Mouse (Mus musculus): Measurements from ENCODE around the gene Tmem159.

The Tmem159 gene

DNA sequence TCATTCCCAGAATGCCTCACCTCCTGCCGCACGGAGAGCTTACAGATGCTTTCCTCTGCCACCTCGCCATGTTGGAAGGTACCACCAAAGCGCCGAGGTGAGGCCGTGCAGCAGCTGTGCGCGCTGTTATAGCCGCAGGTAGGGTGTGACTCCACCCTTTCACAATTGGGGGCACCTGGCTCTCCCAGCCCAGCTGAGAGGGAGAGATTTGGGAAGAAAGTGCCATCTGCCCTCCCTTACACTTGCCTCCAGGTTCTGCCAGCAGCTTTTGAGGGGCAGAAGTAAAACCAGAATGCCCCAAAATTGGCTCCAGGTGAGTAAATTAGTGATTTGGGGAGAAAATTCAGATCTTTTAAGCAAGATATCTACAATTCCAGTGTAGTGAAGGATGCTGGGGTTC is 43.0 kb downstream of the Tmem159 start, which contains the start of gene Zp2:
Zp2 (minus strand) TSS at position 101 of the 400 bp plus-strand sequence.
- DNase-seq = no peak

DNA sequence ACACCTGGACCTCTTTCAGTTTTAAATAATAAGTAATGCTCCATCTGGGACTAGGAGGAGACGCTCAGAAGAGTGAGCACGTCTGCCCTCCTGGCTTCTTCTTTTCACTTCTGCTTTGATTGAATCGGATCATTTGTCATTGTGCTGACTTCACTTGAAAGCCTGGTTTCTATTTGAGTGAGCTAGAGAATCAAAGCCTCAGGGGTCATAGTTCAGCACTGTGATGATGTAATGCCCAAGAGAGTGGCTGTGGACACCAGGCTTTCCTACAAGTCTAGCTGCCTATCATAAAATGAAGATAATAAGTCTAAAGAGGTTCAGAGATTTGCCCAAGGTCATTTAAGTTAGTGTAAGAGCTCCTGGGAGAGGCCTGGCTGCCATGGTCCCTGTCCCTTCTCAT is 48.1 kb downstream of the Tmem159 start:
- DNase-seq = no peak

DNA sequence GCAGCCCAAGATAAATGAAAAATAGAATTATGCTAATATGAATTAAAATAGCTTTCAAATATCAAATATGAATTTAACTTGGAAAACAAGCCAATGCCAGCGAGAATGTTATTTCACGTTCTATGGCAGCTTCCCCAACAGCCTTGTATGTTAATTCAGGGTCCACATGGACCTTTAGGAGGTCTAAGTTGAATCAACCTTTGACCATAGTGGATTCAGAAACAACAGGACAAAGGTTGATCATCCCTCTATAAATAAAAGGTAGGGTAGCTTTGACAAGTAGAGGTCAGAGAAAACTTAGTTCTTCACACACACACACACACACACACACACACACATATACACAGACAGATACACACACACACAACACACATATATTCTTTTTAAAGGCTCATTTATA is 48.7 kb downstream of the Tmem159 start:
- no peak for DNase-seq

DNA sequence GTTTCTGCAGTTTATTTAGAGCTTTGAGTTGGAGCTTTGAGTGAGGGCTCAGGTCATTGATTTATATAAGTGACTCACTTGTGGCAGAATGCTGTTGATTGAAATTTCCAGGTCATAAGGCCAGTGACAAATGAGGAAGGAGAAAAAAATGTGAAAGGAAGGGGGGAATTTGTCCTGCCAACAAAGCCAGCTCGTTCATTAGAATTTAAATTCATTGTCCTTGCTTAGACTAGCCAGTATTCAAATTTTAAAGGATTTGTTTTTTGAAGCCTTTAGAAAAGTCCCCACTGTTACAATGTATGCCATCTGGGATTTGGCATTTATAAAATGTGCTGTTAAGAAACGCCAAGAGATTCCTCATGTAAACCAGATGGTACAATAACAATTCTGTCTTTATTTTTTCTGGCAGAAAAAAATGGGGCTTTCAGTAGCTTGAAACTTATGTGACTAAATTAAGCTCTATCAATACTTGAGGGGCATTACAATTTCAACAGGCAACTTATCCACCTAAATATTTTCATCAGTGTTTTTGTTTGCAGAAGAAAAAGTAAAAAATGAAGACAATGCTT is 54.8 kb downstream of the Tmem159 start:
- no peak for DNase-seq

DNA sequence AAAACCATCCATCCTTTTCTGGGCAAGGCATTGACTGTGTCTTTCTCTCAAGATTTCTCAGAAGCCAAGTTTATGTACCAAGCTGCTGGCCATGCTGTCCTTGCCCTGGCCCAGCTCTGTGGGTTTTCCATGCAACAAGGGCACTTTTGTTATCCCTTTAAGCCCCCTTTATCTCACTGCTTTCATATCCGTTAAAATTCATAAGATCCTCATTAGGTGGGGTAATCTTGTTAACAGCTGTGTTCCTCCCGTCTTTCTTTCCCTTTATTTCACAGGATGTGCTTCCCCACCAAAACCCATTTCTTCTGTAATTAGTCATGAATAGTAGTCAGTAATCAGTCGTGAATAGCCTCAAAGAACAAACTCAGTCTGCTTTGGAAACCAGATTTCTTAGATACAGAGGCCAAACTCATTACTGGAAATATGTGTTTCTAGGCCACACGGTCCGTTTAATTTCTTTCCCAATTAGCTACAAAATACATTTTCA is 55.5 kb downstream of the Tmem159 start:
- DNase-seq = peak in 1 of 2 experiments; percentile 11

DNA sequence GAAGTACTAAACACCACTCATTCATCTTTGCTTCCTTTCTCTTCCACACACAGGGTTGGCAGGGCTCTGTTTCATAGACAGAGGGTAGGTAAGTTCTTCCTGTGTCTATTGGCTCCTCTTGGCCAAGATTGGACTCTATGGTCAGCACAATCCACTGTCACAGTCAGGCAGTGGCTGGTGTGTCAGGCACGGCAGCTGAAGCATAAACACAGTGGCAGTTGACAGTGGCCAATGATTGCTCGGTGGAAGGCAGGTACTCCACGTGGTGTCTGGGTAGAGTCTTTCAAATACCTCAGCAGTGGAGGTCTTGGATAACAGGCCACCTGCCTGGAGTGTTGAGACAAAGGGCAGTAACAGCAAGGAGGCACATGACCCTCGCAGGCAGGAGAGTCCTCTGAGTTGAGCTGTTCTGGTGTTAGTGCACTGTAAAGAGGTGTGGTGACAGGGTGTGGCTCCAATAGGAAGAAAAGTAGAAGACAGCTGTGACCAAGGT is 56.0 kb downstream of the Tmem159 start:
- DNase-seq = no peak

DNA sequence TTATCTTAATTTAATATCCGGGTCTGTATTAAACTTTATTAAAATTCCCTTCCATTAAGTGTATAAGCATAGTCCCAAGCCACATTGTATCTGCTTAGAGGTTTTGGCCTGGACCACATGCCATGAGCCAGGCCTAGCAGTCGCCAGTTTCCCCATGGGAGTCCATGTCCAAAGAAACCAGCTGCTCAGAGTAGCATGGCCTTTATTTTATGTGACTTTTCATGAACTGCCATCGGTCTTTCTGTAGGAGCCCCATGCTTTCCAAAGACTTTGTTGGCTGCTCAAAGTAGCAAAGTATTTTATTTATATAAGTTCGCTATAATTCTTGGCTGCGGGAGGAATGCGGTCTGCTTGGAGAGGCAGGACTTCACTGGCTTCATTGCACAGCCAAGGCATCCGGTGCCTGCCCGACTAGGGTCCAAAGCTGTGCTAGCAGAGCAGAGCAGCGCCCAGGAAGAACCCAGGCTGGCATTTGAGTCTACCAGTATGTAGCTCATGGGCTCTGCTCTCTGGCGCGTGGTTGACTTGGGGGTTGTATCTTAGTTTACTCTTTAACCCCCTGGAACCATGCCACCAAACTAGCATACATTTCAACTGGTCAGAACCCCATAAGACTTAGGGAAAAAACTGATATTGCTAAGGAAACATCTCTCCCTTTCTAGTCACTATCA is 61.6 kb downstream of the Tmem159 start:
- DNase-seq = no peak

Measured in cerebellum, adult 18-20 months (tissue).